Mouse (Mus musculus): ENCODE measurements around the gene Gm10972. TPM values are rescaled to one million over a fixed set of nuclear protein-coding genes. Genes with fewer than 3 reads are reported as not detected.
A peak's percentile ranks its signal among the peaks of the same experiment; 100 is the strongest.
"Not testable (repeated sequence)": the region's sequence is repeated elsewhere in the genome, so short reads cannot be mapped to it uniquely, and the experiment has no call there.

Gm10972 gene
- polyA plus RNA-seq, 1 experiment from 2014 or later: not detected

- no peaks in the 10 kb centered on the region for H3K36me3 ChIP-seq
- no peak overlapping the region for H3K4me2 ChIP-seq
- no peaks in the 10 kb centered on the region for H3K27me3 ChIP-seq (replicated peaks)
- no peak overlapping the region for H3K9ac ChIP-seq (replicated peaks)
- H3K9me3 ChIP-seq (replicated peaks): no peaks in the 10 kb centered on the region
- 87% methylated on average over 11 of the region's 11 CpGs for WGBS
- no peak for ATAC-seq (ENCODE audit: low FRiP score)
- H3K27ac ChIP-seq (replicated peaks): no peak overlapping the region
- H3K4me1 ChIP-seq: no peaks in the 10 kb centered on the region
- H3K4me3 ChIP-seq (replicated peaks): no peak overlapping the region
These were observed 21.0 kb upstream of the Gm10972 start for GRCm38 (mm10) chr3:94621740-94622507.

- Histone ChIP-seq H3K4me2 (no peak overlapping the region), H3K4me1 (no peaks in the 10 kb centered on the region), H3K4me3 (replicated peaks) (no peak overlapping the region), H3K27me3 (replicated peaks) (no peaks in the 10 kb centered on the region), H3K9ac (replicated peaks) (no peak overlapping the region), H3K27ac (replicated peaks) (no peak overlapping the region), H3K36me3 (no peaks in the 10 kb centered on the region), H3K9me3 (replicated peaks) (no peaks in the 10 kb centered on the region)
- ATAC-seq (ENCODE audit: low FRiP score): no peak
- WGBS: 92% methylated on average over 10 of the region's 10 CpGs
These were observed 20.4 kb upstream of the Gm10972 start for GRCm38 (mm10) chr3:94622550-94622949.

- WGBS: 94% methylated on average over 4 of the region's 4 CpGs
- Histone ChIP-seq H3K27me3 (replicated peaks) (no peaks in the 10 kb centered on the region), H3K27ac (replicated peaks) (no peak overlapping the region), H3K4me2 (no peak overlapping the region), H3K9me3 (replicated peaks) (no peaks in the 10 kb centered on the region), H3K4me1 (no peaks in the 10 kb centered on the region), H3K9ac (replicated peaks) (no peak overlapping the region), H3K36me3 (no peaks in the 10 kb centered on the region), H3K4me3 (replicated peaks) (no peak overlapping the region)
- ATAC-seq (ENCODE audit: low FRiP score): no peak
These were observed 18.6 kb upstream of the Gm10972 start for GRCm38 (mm10) chr3:94624281-94624680.

- no peak for ATAC-seq (ENCODE audit: low FRiP score)
- Histone ChIP-seq H3K4me2 (no peak overlapping the region), H3K36me3 (no peaks in the 10 kb centered on the region), H3K4me3 (replicated peaks) (no peak overlapping the region), H3K27me3 (replicated peaks) (no peaks in the 10 kb centered on the region), H3K27ac (replicated peaks) (no peak overlapping the region), H3K4me1 (no peaks in the 10 kb centered on the region), H3K9me3 (replicated peaks) (no peaks in the 10 kb centered on the region), H3K9ac (replicated peaks) (no peak overlapping the region)
- 88% methylated on average over 5 of the region's 5 CpGs for whole genome bisulfite sequencing
These were observed 14.2 kb upstream of the Gm10972 start for GRCm38 (mm10) chr3:94628712-94629111.

GRCm38 (mm10) chr3:94629876-94630275, 13.0 kb upstream of the Gm10972 start:
- ATAC-seq (ENCODE audit: low FRiP score): no peak
- WGBS: 80% methylated on average over 3 of the region's 3 CpGs
- Histone ChIP-seq H3K27me3 (replicated peaks) (no peaks in the 10 kb centered on the region), H3K4me1 (no peaks in the 10 kb centered on the region), H3K4me2 (no peak overlapping the region), H3K9me3 (replicated peaks) (no peaks in the 10 kb centered on the region), H3K36me3 (no peaks in the 10 kb centered on the region), H3K4me3 (replicated peaks) (no peak overlapping the region), H3K9ac (replicated peaks) (no peak overlapping the region), H3K27ac (replicated peaks) (no peak overlapping the region)

- no peak for ATAC-seq (ENCODE audit: low FRiP score)
- Histone ChIP-seq H3K4me3 (replicated peaks) (no peak overlapping the region), H3K27ac (replicated peaks) (no peak overlapping the region), H3K4me2 (no peak overlapping the region), H3K9ac (replicated peaks) (no peak overlapping the region), H3K4me1 (0 out of 2 replicates have a peak, but pooled peaks cover 7% of the 10 kb centered on the region), H3K36me3 (no peaks in the 10 kb centered on the region), H3K27me3 (replicated peaks) (no peaks in the 10 kb centered on the region), H3K9me3 (replicated peaks) (no peaks in the 10 kb centered on the region)
- 40% methylated on average over 6 of the region's 6 CpGs for WGBS
These were observed 6.1 kb downstream of the Gm10972 start for GRCm38 (mm10) chr3:94648755-94649590.

- H3K36me3 ChIP-seq: no peaks in the 10 kb centered on the region
- 0 out of 2 replicates have a peak, but pooled peaks cover 7% of the 10 kb centered on the region for H3K4me1 ChIP-seq
- no peak overlapping the region for H3K9ac ChIP-seq (replicated peaks)
- no peaks in the 10 kb centered on the region for H3K27me3 ChIP-seq (replicated peaks)
- H3K9me3 ChIP-seq (replicated peaks): no peaks in the 10 kb centered on the region
- H3K27ac ChIP-seq (replicated peaks): no peak overlapping the region
- no peak overlapping the region for H3K4me2 ChIP-seq
- no peak for ATAC-seq (ENCODE audit: low FRiP score)
- no peak overlapping the region for H3K4me3 ChIP-seq (replicated peaks)
- 86% methylated on average over 7 of the region's 7 CpGs for WGBS
These were observed 7.5 kb downstream of the Gm10972 start for GRCm38 (mm10) chr3:94650409-94650808.

- not testable (repeated sequence) for H3K36me3 ChIP-seq; H3K9me3 ChIP-seq (replicated peaks); H3K27ac ChIP-seq (replicated peaks); H3K27me3 ChIP-seq (replicated peaks); H3K9ac ChIP-seq (replicated peaks); ATAC-seq (ENCODE audit: low FRiP score); H3K4me2 ChIP-seq; H3K4me3 ChIP-seq (replicated peaks)
- H3K4me1 ChIP-seq: peaks cover 12% of the 10 kb centered on the region
- 86% methylated on average over 1 of the region's 1 CpGs for WGBS
These were observed 11.1 kb downstream of the Gm10972 start for GRCm38 (mm10) chr3:94653967-94654366.

- Histone ChIP-seq H3K9ac (replicated peaks) (peak overlapping the region; percentile 40), H3K4me3 (replicated peaks) (peak overlapping the region; percentile 40), H3K4me2 (peak overlapping the region; percentile 62)
- H3K27ac ChIP-seq (replicated peaks); H3K9me3 ChIP-seq (replicated peaks); H3K27me3 ChIP-seq (replicated peaks); H3K36me3 ChIP-seq; H3K4me1 ChIP-seq: not testable (repeated sequence)
- ATAC-seq (ENCODE audit: low FRiP score): peak; percentile 84
- 3% methylated on average over 28 of the region's 47 CpGs for WGBS
These were observed 15.2 kb downstream of the Gm10972 start for GRCm38 (mm10) chr3:94657852-94658739.

GRCm38 (mm10) chr3:94658740-94659095, 15.8 kb downstream of the Gm10972 start, which contains the start of gene Tuft1:
Tuft1 (minus strand) TSS chr3:94658872.
- WGBS: 1% methylated on average over 20 of the region's 33 CpGs
- ATAC-seq (ENCODE audit: low FRiP score): peak; percentile 96
- H3K36me3 ChIP-seq; H3K4me1 ChIP-seq; H3K27ac ChIP-seq (replicated peaks); H3K27me3 ChIP-seq (replicated peaks); H3K9me3 ChIP-seq (replicated peaks): not testable (repeated sequence)
- H3K4me2 ChIP-seq: peak within 1 kb of the TSS; percentile 62
- H3K9ac ChIP-seq (replicated peaks): peak within 1 kb of the TSS; percentile 40
- peak within 1 kb of the TSS; percentile 40 for H3K4me3 ChIP-seq (replicated peaks)

GRCm38 (mm10) chr3:94659142-94659748, 16.3 kb downstream of the Gm10972 start:
- not testable (repeated sequence) for H3K9me3 ChIP-seq (replicated peaks); H3K27me3 ChIP-seq (replicated peaks); H3K4me1 ChIP-seq; H3K36me3 ChIP-seq; H3K9ac ChIP-seq (replicated peaks); H3K27ac ChIP-seq (replicated peaks)
- peak overlapping the region; percentile 22; the same call in 1 of the 2 replicates for H3K4me3 ChIP-seq (replicated peaks)
- peak; percentile 65 for ATAC-seq (ENCODE audit: low FRiP score)
- H3K4me2 ChIP-seq: peak overlapping the region; percentile 50
- 29% methylated on average over 8 of the region's 10 CpGs for WGBS

Data from neural tube, embryonic 15.5 days (tissue).